Mouse (Mus musculus): ENCODE measurements at regions not wholly inside any gene's neighbourhood (a gene's known extent, or its start where the extent isn't known, plus 50 kb on each side); places are given as distances from the start of the nearest gene placed in this dataset.

- H3K9me3 ChIP-seq (replicated peaks; ENCODE audit: low read length) = peaks cover 96% of the 10 kb centered on the region
- TF ChIP-seq MXI1 (IDR thresholded peaks at IDR 0.05; ENCODE audit: low read depth, low read length) (no peak), POLR2A (IDR thresholded peaks at IDR 0.05; ENCODE audit: low read depth, low read length) (no peak), GABPA (IDR thresholded peaks at IDR 0.05; ENCODE audit: insufficient replicate concordance, low read depth, low read length) (no peak), NRF1 (IDR thresholded peaks at IDR 0.05; ENCODE audit: low read depth, low read length) (no peak), MAFK (IDR thresholded peaks at IDR 0.05; ENCODE audit: insufficient replicate concordance, low read length) (no peak), ZNF384 (IDR thresholded peaks at IDR 0.05; ENCODE audit: low read depth, low read length) (no peak), ELF1 (IDR thresholded peaks at IDR 0.05; ENCODE audit: low read depth, low read length) (no peak), IRF4 (IDR thresholded peaks at IDR 0.05; ENCODE audit: low read depth, low read length) (no peak), UBTF (IDR thresholded peaks at IDR 0.05; ENCODE audit: low read depth, low read length) (no peak), EP300 (IDR thresholded peaks at IDR 0.05; ENCODE audit: low read length) (no peak), BHLHE40 (IDR thresholded peaks at IDR 0.05; ENCODE audit: low read depth, low read length) (no peak), RAD21 (IDR thresholded peaks at IDR 0.05; ENCODE audit: low read depth, low read length) (no peak), JUN (IDR thresholded peaks at IDR 0.05; ENCODE audit: insufficient read depth, low read depth, low read length) (no peak), PAX5 (IDR thresholded peaks at IDR 0.05; ENCODE audit: low read length) (no peak), E2F4 (IDR thresholded peaks at IDR 0.05; ENCODE audit: insufficient replicate concordance, low read depth, low read length) (no peak)
- no peaks in the 10 kb centered on the region for H3K27me3 ChIP-seq (replicated peaks)
- in situ Hi-C loops (cut with MboI; ENCODE audit: low pct_ligation_motif_present, low pct_unique_long_range_greater_than_20kb, low sequenced_read_pairs) (no loop called here), dilution Hi-C loops (cut with MboI; ENCODE audit: extremely low pct_ligation_motif_present, extremely low pct_unique_long_range_greater_than_20kb, low sequenced_read_pairs) (no loop called here)
- H3K4me1 ChIP-seq (ENCODE audit: control insufficient read depth in 1 of 2, insufficient read depth in 2 of 2) = no peaks in the 10 kb centered on the region
- no peak overlapping the region for H3K27ac ChIP-seq (ENCODE audit: insufficient read depth, low read depth)
- H3K79me2 ChIP-seq (replicated peaks; ENCODE audit: control insufficient read depth, extremely low read depth, insufficient read depth, poor library complexity, severe bottlenecking) = no peaks in the 10 kb centered on the region
- no peak for DNase-seq (ENCODE audit: extremely low read depth)
- no peak overlapping the region for H3K9ac ChIP-seq (ENCODE audit: insufficient read depth, low read depth)
- no peak overlapping the region for H3K4me2 ChIP-seq (ENCODE audit: insufficient read depth, low read depth, poor library complexity, severe bottlenecking)
- no peaks in the 10 kb centered on the region for H3K36me3 ChIP-seq (replicated peaks in 1 of 2; ENCODE audit: control insufficient read depth in 1 of 2, insufficient read depth in 1 of 2, low read length in 1 of 2)
- H3K4me3 ChIP-seq (replicated peaks in 1 of 3; ENCODE audit: low read depth in 2 of 3, low read length in 2 of 3, poor library complexity in 1 of 3) = no peak overlapping the region
Measured at GRCm38 (mm10) chr4:152719416-152720127, 241.9 kb upstream of the Kcnab2 start.

GRCm38 (mm10) chr4:152710339-152710738 lies 232.7 kb upstream of the Kcnab2 start:
- H3K27me3 ChIP-seq (replicated peaks) = no peaks in the 10 kb centered on the region

More at GRCm38 (mm10) chr4:152710339-152710738, 232.7 kb upstream of the Kcnab2 start:
- in situ Hi-C loops (cut with MboI; ENCODE audit: low pct_ligation_motif_present, low pct_unique_long_range_greater_than_20kb, low sequenced_read_pairs) (no loop called here), dilution Hi-C loops (cut with MboI; ENCODE audit: extremely low pct_ligation_motif_present, extremely low pct_unique_long_range_greater_than_20kb, low sequenced_read_pairs) (no loop called here)
- Histone ChIP-seq H3K4me1 (ENCODE audit: control insufficient read depth in 1 of 2, insufficient read depth in 2 of 2) (no peaks in the 10 kb centered on the region), H3K79me2 (replicated peaks; ENCODE audit: control insufficient read depth, extremely low read depth, insufficient read depth, poor library complexity, severe bottlenecking) (no peaks in the 10 kb centered on the region), H3K36me3 (replicated peaks in 1 of 2; ENCODE audit: control insufficient read depth in 1 of 2, insufficient read depth in 1 of 2, low read length in 1 of 2) (no peaks in the 10 kb centered on the region), H3K9me3 (replicated peaks; ENCODE audit: low read length) (peaks cover 92% of the 10 kb centered on the region), H3K9ac (ENCODE audit: insufficient read depth, low read depth) (no peak overlapping the region), H3K4me3 (replicated peaks in 1 of 3; ENCODE audit: low read depth in 2 of 3, low read length in 2 of 3, poor library complexity in 1 of 3) (no peak overlapping the region), H3K4me2 (ENCODE audit: insufficient read depth, low read depth, poor library complexity, severe bottlenecking) (no peak overlapping the region), H3K27ac (ENCODE audit: insufficient read depth, low read depth) (no peak overlapping the region)
- TF ChIP-seq KAT2A (IDR thresholded peaks at IDR 0.05; ENCODE audit: insufficient replicate concordance, low read length) (no peak), MYC (IDR thresholded peaks at IDR 0.05; ENCODE audit: low read depth, low read length) (no peak), E2F4 (IDR thresholded peaks at IDR 0.05; ENCODE audit: insufficient replicate concordance, low read depth, low read length) (no peak), RAD21 (IDR thresholded peaks at IDR 0.05; ENCODE audit: low read depth, low read length) (no peak), ELF1 (IDR thresholded peaks at IDR 0.05; ENCODE audit: low read depth, low read length) (no peak), MEF2A (IDR thresholded peaks at IDR 0.05; ENCODE audit: borderline replicate concordance, low read depth, low read length) (no peak)
- DNase-seq (ENCODE audit: extremely low read depth) = no peak
